Mouse (Mus musculus) olfactory bulb, adult 2 months (tissue): ENCODE data around the gene Stk32c. TPM values are rescaled to one million over a fixed set of nuclear protein-coding genes. Genes with fewer than 3 reads are reported as not detected.

Experiments used
- H3K27ac ChIP-seq: fragments of 200-500 bp; 2 replicates; pipeline ENCODE4 v1.5.1; 2012; ENCODE audit warnings: low read depth, low read length; ENCODE audit not compliant: insufficient read depth
- H3K4me1 ChIP-seq: fragments of 200-500 bp; 2 replicates; pipeline ENCODE4 v1.6.1; 2012; ENCODE audit warnings: low read length; ENCODE audit not compliant: control insufficient read depth, insufficient read depth
- H3K4me3 ChIP-seq: fragments of 200-500 bp; 2 replicates; pipeline ENCODE4 v1.5.1; 2012; ENCODE audit warnings: mild to moderate bottlenecking, low read depth, low read length, moderate library complexity; ENCODE audit not compliant: insufficient read depth
- CTCF ChIP-seq: fragments of 200-500 bp; IDR thresholded peaks from 2 replicates; pipeline ENCODE4 v1.5.1; 2012; ENCODE audit warnings: low read depth, mild to moderate bottlenecking, low read length, moderate library complexity; ENCODE audit not compliant: insufficient read depth
- POLR2A ChIP-seq: fragments of 200-500 bp; IDR thresholded peaks from 2 replicates; pipeline ENCODE4 v1.6.1; 2012; ENCODE audit warnings: mild to moderate bottlenecking, low read depth, low read length, moderate library complexity; ENCODE audit not compliant: insufficient read depth
- WGBS: fragments of 180-500 bp; shearing (Covaris S2); methylation state at CpG from one replicate; pipeline ENCODE4 v1.1.7; 2018; 5-methylcytosine and 5-hydroxymethylcytosine counted together
- polyA plus RNA-seq: library from polyadenylated mRNA; stranded (reverse); fragments of >200 nt; gene quantifications from 2 replicates; pipeline ENCODE4 v1.2.4, GENCODE M21; 2012; ENCODE audit warnings: low replicate concordance; ENCODE audit not compliant: missing spikeins, insufficient read depth, insufficient read length

The Stk32c gene
- polyA plus RNA-seq, 1 experiment: not detected

DNA sequence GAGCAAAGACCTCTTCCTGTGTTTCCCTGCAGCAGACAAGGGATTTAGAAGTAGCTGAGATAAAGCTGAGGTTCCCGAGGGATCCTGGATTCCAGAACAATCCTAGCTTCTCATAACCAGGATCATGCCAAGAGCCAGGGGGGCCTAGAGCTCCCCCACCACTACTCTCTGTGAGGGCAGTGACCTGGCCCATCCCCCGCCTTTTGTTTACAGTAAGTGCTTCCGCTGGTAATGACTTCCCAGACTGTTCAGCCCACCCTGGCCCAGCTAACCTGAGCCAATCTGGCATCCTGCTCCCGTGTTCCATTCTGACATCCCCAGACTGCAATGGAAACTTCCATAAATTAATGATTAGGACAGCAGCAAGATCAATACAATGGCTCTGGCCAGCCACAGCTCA, 65.7 kb downstream of the Stk32c start:
- no peak overlapping the region for H3K4me3 ChIP-seq
- H3K27ac ChIP-seq: peak overlapping the region; percentile 81
- H3K4me1 ChIP-seq: peaks cover 81% of the 10 kb centered on the region
- no peak for TF ChIP-seq CTCF
- TF ChIP-seq POLR2A: no peak
- 58% methylated on average over 4 of the region's 4 CpGs for WGBS

GRCm38 (mm10) chr7:139145891-139146290, 67.2 kb downstream of the Stk32c start:
- Histone ChIP-seq H3K27ac (peak overlapping the region; percentile 81), H3K4me3 (no peak overlapping the region), H3K4me1 (peaks cover 80% of the 10 kb centered on the region)
- whole genome bisulfite sequencing: 33% methylated on average over 7 of the region's 7 CpGs
- TF ChIP-seq POLR2A (no peak), CTCF (no peak)

- peaks cover 80% of the 10 kb centered on the region for H3K4me1 ChIP-seq
- H3K27ac ChIP-seq: peak overlapping the region; percentile 81
- H3K4me3 ChIP-seq: no peak overlapping the region
- TF ChIP-seq POLR2A: no peak
- TF ChIP-seq CTCF: no peak
- WGBS: 65% methylated on average over 1 of the region's 1 CpGs
Observed at GRCm38 (mm10) chr7:139143785-139144184, 69.3 kb downstream of the Stk32c start.

GRCm38 (mm10) chr7:139139921-139140461, 73.1 kb downstream of the Stk32c start:
- Histone ChIP-seq H3K27ac (peak overlapping the region; percentile 84), H3K4me3 (no peak overlapping the region), H3K4me1 (peaks cover 80% of the 10 kb centered on the region)
- TF ChIP-seq CTCF: no peak
- no peak for TF ChIP-seq POLR2A
- WGBS: 11% methylated on average over 11 of the region's 11 CpGs

DNA sequence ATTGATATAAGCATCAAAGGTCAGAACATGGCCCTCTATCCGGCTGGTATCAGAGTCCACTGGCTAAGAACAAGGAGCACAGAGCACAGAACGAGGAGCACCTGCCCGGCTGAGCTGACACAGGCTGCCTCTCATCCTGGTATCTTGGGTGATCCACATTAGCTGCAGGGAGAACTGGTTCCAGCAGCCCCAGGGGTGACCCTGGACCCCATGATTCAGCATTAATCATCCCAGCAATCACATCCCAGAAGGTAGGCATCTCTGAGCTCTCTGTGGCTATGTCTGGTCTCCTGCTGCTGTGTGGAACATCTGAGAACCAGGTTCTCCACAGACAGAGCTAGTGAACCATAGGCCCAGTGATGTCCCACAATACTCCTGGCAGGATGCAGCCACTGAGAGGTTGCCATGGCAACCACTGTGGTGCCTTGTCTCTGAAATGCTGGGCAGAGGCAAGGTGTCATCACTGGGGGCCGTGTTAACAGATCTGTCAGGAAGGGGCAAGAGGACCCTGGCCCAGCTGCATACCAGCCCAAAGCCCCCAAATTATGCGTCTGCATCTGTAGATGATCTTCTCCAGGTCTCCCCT, 76.1 kb downstream of the Stk32c start:
- Histone ChIP-seq H3K4me3 (no peak overlapping the region), H3K27ac (peak overlapping the region; percentile 11), H3K4me1 (peaks cover 83% of the 10 kb centered on the region)
- TF ChIP-seq POLR2A (no peak), CTCF (no peak)
- WGBS: 74% methylated on average over 5 of the region's 5 CpGs

GRCm38 (mm10) chr7:139135236-139135635, 77.9 kb downstream of the Stk32c start:
- Histone ChIP-seq H3K4me1 (peaks cover 85% of the 10 kb centered on the region), H3K4me3 (no peak overlapping the region), H3K27ac (peak overlapping the region; percentile 52; the same call in 1 of the 2 replicates)
- 58% methylated on average over 5 of the region's 5 CpGs for WGBS
- TF ChIP-seq POLR2A (no peak), CTCF (no peak)

DNA sequence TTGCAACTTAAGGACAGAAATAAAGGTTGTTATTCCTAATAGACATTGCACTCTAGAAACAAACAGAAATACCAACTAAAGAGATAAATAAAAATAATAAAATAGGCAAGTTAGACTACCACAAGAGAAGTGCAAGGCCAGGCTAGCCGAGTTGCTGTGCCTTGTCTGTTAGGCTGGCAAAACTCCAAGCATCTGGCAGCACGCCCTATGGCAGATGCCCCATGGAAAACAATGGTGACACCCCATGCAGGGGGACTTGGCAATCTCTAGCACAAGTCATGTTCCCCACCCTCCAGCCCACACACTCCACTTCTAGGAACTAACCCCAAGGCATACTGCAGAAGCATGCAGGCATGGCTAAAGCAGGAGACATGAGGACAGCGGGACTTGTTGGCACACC, 79.7 kb downstream of the Stk32c start:
- TF ChIP-seq CTCF (no peak), POLR2A (no peak)
- H3K4me1 ChIP-seq: peaks cover 87% of the 10 kb centered on the region
- no peak overlapping the region for H3K4me3 ChIP-seq
- 22% methylated on average over 3 of the region's 3 CpGs for WGBS
- peak overlapping the region; percentile 52 for H3K27ac ChIP-seq

GRCm38 (mm10) chr7:139131538-139131937, 81.6 kb downstream of the Stk32c start:
- 54% methylated on average over 8 of the region's 8 CpGs for WGBS
- Histone ChIP-seq H3K27ac (peak overlapping the region; percentile 76), H3K4me1 (peaks cover 85% of the 10 kb centered on the region), H3K4me3 (no peak overlapping the region)
- TF ChIP-seq CTCF: no peak
- no peak for TF ChIP-seq POLR2A

GRCm38 (mm10) chr7:139130361-139130760, 82.7 kb downstream of the Stk32c start:
- whole genome bisulfite sequencing: 21% methylated on average over 6 of the region's 6 CpGs

More at GRCm38 (mm10) chr7:139130361-139130760, 82.7 kb downstream of the Stk32c start:
- H3K4me1 ChIP-seq: peaks cover 79% of the 10 kb centered on the region
- TF ChIP-seq CTCF: no peak
- H3K27ac ChIP-seq: peak overlapping the region; percentile 76
- H3K4me3 ChIP-seq: no peak overlapping the region
